Mouse (Mus musculus) spleen, adult 2 months (tissue): ENCODE measurements around the gene Gucy1b2. TPM values are rescaled to one million over a fixed set of nuclear protein-coding genes. Genes with fewer than 3 reads are reported as not detected.

ENCODE experiments used
- DNase-seq, 2 experiments: peaks; one replicate each; pipeline versions ENCODE4 v3.0.0 to v3.0.0-alpha.2; 2012 to 2021; ENCODE audit warnings: low spot score in 2 of 2, low read depth in 1 of 2
- H3K27ac ChIP-seq: fragments of 200-500 bp; 2 replicates; pipeline ENCODE4 v1.5.1; 2012; ENCODE audit warnings: low read length, inconsistent platforms; ENCODE audit not compliant: insufficient read depth
- H3K27me3 ChIP-seq: fragments of 200-500 bp; 2 replicates; pipeline ENCODE4 v1.6.1; 2012; ENCODE audit warnings: mild to moderate bottlenecking, moderate library complexity, low read length, inconsistent platforms; ENCODE audit not compliant: control insufficient read depth, insufficient read depth
- H3K36me3 ChIP-seq: fragments of 200-500 bp; 2 replicates; pipeline ENCODE4 v1.6.1; 2012; ENCODE audit warnings: mild to moderate bottlenecking, low read length, inconsistent platforms; ENCODE audit not compliant: control insufficient read depth, insufficient read depth
- H3K4me1 ChIP-seq: fragments of 200-500 bp; 2 replicates; pipeline ENCODE4 v1.6.1; 2011; ENCODE audit warnings: inconsistent platforms; ENCODE audit not compliant: control insufficient read depth, insufficient read depth, insufficient read length
- H3K4me3 ChIP-seq: fragments of 200-500 bp; 2 replicates; pipeline ENCODE4 v1.5.1; 2011; ENCODE audit warnings: mild to moderate bottlenecking, inconsistent platforms; ENCODE audit not compliant: insufficient read depth, insufficient read length; ENCODE audit errors: extremely low read depth
- CTCF ChIP-seq: fragments of 200-500 bp; IDR thresholded peaks from 2 replicates; pipeline ENCODE4 v1.5.1; 2011; ENCODE audit warnings: mild to moderate bottlenecking, inconsistent platforms; ENCODE audit not compliant: insufficient read depth, insufficient read length, insufficient replicate concordance; ENCODE audit errors: extremely low read depth
- POLR2A ChIP-seq: fragments of 200-500 bp; IDR thresholded peaks from 2 replicates; pipeline ENCODE4 v1.6.1; 2011; ENCODE audit warnings: low read depth, low read length, inconsistent platforms
- WGBS: fragments of 180-500 bp; shearing (Covaris S2); methylation state at CpG from one replicate; pipeline ENCODE4 v1.1.7; 2018; 5-methylcytosine and 5-hydroxymethylcytosine counted together
- polyA plus RNA-seq: library from polyadenylated mRNA; depleted of rRNA; stranded (reverse); fragments of >200 nt; gene quantifications from 2 replicates; pipeline ENCODE4 v1.2.3, GENCODE M21; 2012; rRNA removed

Gucy1b2 gene
- polyA plus RNA-seq = not detected in 2 replicates

- no peaks in the 10 kb centered on the region for H3K36me3 ChIP-seq
- H3K4me1 ChIP-seq = no peaks in the 10 kb centered on the region
- no peaks in the 10 kb centered on the region for H3K27me3 ChIP-seq
- H3K27ac ChIP-seq = no peak within 1 kb of the TSS
- no peak for DNase-seq
- 83% methylated on average over 9 of the region's 9 CpGs for WGBS
- TF ChIP-seq POLR2A = no peak
- no peak for TF ChIP-seq CTCF
- no peak within 1 kb of the TSS for H3K4me3 ChIP-seq
These were observed at the start of gene Gucy1b2 for GRCm38 (mm10) chr14:62456239-62456747. Gucy1b2 (minus strand) TSS chr14:62456289.

- no peaks in the 10 kb centered on the region for H3K36me3 ChIP-seq
- H3K4me1 ChIP-seq = no peaks in the 10 kb centered on the region
- 82% methylated on average over 7 of the region's 7 CpGs for WGBS
- no peak overlapping the region for H3K27ac ChIP-seq
- no peak overlapping the region for H3K4me3 ChIP-seq
- no peaks in the 10 kb centered on the region for H3K27me3 ChIP-seq
- no peak for DNase-seq
- no peak for TF ChIP-seq CTCF
- TF ChIP-seq POLR2A = no peak
These were observed 41.3 kb upstream of the Gucy1b2 start for GRCm38 (mm10) chr14:62497391-62497790.

- Histone ChIP-seq H3K27ac (no peak overlapping the region), H3K27me3 (no peaks in the 10 kb centered on the region), H3K4me1 (no peaks in the 10 kb centered on the region), H3K4me3 (no peak overlapping the region), H3K36me3 (no peaks in the 10 kb centered on the region)
- no peak for DNase-seq
- 74% methylated on average over 1 of the region's 1 CpGs for WGBS
- TF ChIP-seq CTCF (no peak), POLR2A (no peak)
These were observed 40.4 kb upstream of the Gucy1b2 start for GRCm38 (mm10) chr14:62496501-62496900.

- no peak overlapping the region for H3K27ac ChIP-seq
- H3K4me3 ChIP-seq = no peak overlapping the region
- WGBS = 81% methylated on average over 5 of the region's 5 CpGs
- H3K27me3 ChIP-seq = no peaks in the 10 kb centered on the region
- DNase-seq = no peak
- H3K4me1 ChIP-seq = no peaks in the 10 kb centered on the region
- no peaks in the 10 kb centered on the region for H3K36me3 ChIP-seq
- TF ChIP-seq POLR2A (no peak), CTCF (no peak)
These were observed 37.4 kb upstream of the Gucy1b2 start for GRCm38 (mm10) chr14:62493456-62493855.

GRCm38 (mm10) chr14:62492196-62492850 is 36.2 kb upstream of the Gucy1b2 start:
- peak in 1 of 2 experiments; percentile 10 for DNase-seq
- TF ChIP-seq CTCF (peak; percentile 26; the same call in 1 of the 2 replicates), POLR2A (no peak)
- H3K4me3 ChIP-seq = no peak overlapping the region
- no peaks in the 10 kb centered on the region for H3K36me3 ChIP-seq
- no peaks in the 10 kb centered on the region for H3K27me3 ChIP-seq
- H3K27ac ChIP-seq = no peak overlapping the region
- WGBS = 28% methylated on average over 16 of the region's 16 CpGs
- H3K4me1 ChIP-seq = no peaks in the 10 kb centered on the region

GRCm38 (mm10) chr14:62488270-62488669 is 32.2 kb upstream of the Gucy1b2 start:
- H3K4me1 ChIP-seq = no peaks in the 10 kb centered on the region
- 75% methylated on average over 7 of the region's 7 CpGs for WGBS
- no peak overlapping the region for H3K27ac ChIP-seq
- TF ChIP-seq POLR2A (no peak), CTCF (no peak)
- no peaks in the 10 kb centered on the region for H3K36me3 ChIP-seq
- no peak for DNase-seq
- H3K27me3 ChIP-seq = no peaks in the 10 kb centered on the region
- no peak overlapping the region for H3K4me3 ChIP-seq

- no peak for DNase-seq
- TF ChIP-seq POLR2A = no peak
- TF ChIP-seq CTCF = no peak
- Histone ChIP-seq H3K4me3 (no peak overlapping the region), H3K27me3 (no peaks in the 10 kb centered on the region), H3K27ac (no peak overlapping the region), H3K36me3 (no peaks in the 10 kb centered on the region), H3K4me1 (no peaks in the 10 kb centered on the region)
- WGBS = 46% methylated on average over 8 of the region's 8 CpGs
These were observed 25.3 kb upstream of the Gucy1b2 start for GRCm38 (mm10) chr14:62481381-62481780.
